Mouse (Mus musculus) myocyte (in vitro differentiated cells): ENCODE data around the gene Txndc9.

ENCODE experiments used
- MYOD1 ChIP-seq, 3 experiments: IDR thresholded peaks; one replicate each; pipeline ENCODE4 v1.6.1; 2011; ENCODE audit warnings: control low read depth in 2 of 3, low read depth in 2 of 3, mild to moderate bottlenecking in 2 of 3, moderate library complexity in 1 of 3; ENCODE audit not compliant: insufficient read length in 2 of 3, control insufficient read depth in 1 of 3
- POLR2A ChIP-seq: IDR thresholded peaks from one replicate; pipeline ENCODE4 v1.6.1; 2011; ENCODE audit warnings: low read depth, mild to moderate bottlenecking, control low read depth, moderate library complexity; ENCODE audit not compliant: insufficient read length
- TCF12 ChIP-seq: IDR thresholded peaks from one replicate; pipeline ENCODE4 v1.6.1; 2011; ENCODE audit warnings: mild to moderate bottlenecking, control low read depth; ENCODE audit not compliant: poor library complexity, insufficient read depth, severe bottlenecking
- TCF3 ChIP-seq: IDR thresholded peaks from one replicate; pipeline ENCODE4 v1.6.1; 2011; ENCODE audit warnings: low read depth, control low read depth; ENCODE audit not compliant: insufficient read length

DNA sequence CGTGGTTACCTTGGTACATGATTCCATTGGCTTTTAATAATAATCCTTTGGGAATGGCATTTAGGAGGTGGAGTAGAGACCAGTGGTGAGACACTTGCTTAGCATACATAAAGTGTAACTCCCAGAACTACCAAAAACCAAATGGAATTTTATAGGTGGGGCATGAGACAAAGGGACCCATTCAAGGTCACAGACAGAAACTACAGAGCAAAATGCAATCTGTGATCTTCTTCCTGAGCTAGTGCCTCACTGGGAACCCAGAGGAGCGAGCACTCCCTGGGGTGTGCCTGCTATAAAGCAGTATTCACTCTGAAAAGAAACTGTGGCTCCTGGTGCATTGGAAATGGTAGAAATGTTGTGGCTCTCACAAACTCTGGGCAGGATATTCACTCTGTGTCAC lies 48.8 kb downstream of the Txndc9 start:
- no peak for TF ChIP-seq TCF12
- no peak for TF ChIP-seq POLR2A
- no peak for TF ChIP-seq TCF3
- no peak for TF ChIP-seq MYOD1 (IDR thresholded peaks at IDR 0.05; ENCODE audit: control insufficient read depth in 1 of 3, insufficient read length in 2 of 3, low read depth in 2 of 3)
